Mouse (Mus musculus): ENCODE data around the gene Trim14. TPM values are rescaled to one million over a fixed set of nuclear protein-coding genes. Genes with fewer than 3 reads are reported as not detected.

Gene Trim14
- total RNA-seq, 2 experiments from 2014 or later, result 0.72 to 1.1 TPM

DNA sequence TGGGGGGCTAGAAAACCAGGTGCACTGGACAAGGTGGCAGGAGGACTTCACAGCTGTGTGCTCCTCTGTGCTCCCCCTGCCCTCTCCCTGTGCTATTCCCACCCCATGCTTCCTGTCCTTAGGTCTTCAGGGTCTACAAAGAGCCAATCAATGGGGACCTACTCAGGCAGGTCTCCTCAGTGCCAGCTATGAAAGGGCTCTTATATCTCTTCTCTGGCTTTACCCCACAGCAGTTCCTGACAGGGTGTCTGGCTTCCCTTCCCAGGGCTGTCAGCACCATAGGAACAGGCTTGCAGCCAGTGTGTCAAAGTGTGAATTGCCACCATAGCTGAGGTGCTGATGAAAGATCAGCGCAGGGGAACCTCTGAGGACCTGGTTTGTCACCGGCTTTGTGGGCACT lies 15.4 kb downstream of the Trim14 start:
- no peak for TF ChIP-seq CTCF (IDR thresholded peaks at IDR 0.05)
- intact Hi-C loops (cut with DNase I), result no loop called here
- Histone ChIP-seq H3K27ac (no peak overlapping the region), H3K4me3 (no peak overlapping the region)
- no peak for DNase-seq (ENCODE audit: extremely low spot score in 1 of 2, low spot score in 2 of 2)

DNA sequence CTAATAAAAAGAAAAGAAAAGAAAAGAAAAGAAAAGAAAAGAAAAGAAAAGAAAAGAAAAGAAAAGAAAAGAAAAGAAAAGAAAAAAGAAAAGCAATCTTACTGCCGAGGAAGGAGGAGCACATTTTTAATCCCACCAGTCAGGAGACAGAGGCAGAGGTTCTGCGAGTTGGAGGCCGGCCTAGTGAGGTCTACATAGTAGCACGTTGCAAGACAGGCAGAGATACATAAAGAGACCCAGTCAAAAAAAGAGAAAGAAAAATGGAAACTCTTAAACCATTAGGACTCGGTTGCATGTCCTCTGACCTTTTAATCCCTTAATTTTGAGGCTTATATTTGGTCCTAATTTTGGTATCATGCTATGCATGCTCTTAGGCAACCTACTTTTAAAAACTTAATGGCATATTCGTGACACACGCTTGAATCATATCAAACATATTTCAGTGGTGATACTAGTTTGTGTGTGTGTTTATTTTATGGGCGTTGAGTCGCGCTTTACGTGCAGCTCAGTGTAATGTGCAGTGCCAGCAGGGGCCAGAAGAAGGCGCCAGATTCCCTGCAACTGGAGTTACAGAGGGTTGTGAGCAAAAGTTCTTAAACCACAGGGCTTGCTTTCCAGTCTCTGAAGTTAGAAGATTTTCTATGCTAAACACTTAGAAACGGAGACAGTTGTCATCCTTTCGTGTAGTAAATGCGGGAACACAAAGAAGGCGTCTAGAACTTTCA lies 28.0 kb downstream of the Trim14 start:
- peak; percentile 87 for TF ChIP-seq CTCF (IDR thresholded peaks at IDR 0.05)
- no peak overlapping the region for H3K27ac ChIP-seq
- H3K4me3 ChIP-seq, result peak overlapping the region; percentile 2
- intact Hi-C loops (cut with DNase I), result loop anchor here (2.0 to 5.0 kb wide), 2 partner anchors 93 to 529 kb away; no protein-coding TSS in a partner anchor
- peak; percentile 64 to 68 for DNase-seq (ENCODE audit: extremely low spot score in 1 of 2, low spot score in 2 of 2)

DNA sequence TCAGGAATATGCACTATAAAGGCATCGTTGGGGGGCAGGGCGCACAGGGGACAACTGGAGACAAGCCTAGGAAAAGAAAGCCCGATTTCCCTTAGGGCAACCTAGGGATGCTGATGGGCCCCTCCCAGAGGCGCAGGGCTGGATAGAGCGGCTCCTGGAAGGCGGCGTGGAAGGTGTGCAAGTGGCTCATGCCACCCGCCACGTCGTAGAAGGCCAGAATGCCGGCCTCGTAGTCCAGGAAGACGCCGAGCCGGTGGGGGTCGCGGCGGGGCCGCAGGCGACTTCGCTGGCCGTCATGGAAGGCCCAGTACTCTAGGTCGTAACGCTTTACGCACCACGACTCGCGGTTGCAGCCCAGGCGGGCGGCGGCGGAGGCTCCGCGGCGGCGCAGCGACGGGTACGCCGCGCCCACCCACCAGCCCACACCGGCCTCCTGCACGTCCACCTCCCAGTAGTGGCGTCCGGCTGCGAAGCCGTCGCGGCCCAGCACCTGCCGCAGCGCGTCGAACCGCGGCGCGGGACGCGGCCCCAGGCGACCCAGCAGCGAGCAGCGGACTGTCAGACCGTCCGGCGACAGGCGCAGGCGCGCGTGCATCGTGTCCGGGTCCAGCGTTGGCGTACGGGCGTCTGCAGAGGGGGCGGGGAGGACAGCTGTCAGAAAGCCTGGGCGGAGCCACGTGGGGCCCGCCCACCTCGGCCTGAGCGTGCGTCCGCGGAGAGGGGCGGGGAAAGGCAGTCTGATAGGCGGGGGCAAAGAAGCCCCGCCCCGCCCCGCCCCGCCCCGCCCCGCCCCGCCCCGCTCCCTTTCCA lies 28.9 kb downstream of the Trim14 start:
- Histone ChIP-seq H3K27ac (peak overlapping the region; percentile 89), H3K4me3 (peak overlapping the region; percentile 70)
- intact Hi-C loops (cut with DNase I), result loop anchor here (5.0 kb wide), 1 partner anchor 530 kb away; no protein-coding TSS in a partner anchor
- DNase-seq (ENCODE audit: extremely low spot score in 1 of 2, low spot score in 2 of 2), result peak; percentile 90 to 95
- no peak for TF ChIP-seq CTCF (IDR thresholded peaks at IDR 0.05)

DNA sequence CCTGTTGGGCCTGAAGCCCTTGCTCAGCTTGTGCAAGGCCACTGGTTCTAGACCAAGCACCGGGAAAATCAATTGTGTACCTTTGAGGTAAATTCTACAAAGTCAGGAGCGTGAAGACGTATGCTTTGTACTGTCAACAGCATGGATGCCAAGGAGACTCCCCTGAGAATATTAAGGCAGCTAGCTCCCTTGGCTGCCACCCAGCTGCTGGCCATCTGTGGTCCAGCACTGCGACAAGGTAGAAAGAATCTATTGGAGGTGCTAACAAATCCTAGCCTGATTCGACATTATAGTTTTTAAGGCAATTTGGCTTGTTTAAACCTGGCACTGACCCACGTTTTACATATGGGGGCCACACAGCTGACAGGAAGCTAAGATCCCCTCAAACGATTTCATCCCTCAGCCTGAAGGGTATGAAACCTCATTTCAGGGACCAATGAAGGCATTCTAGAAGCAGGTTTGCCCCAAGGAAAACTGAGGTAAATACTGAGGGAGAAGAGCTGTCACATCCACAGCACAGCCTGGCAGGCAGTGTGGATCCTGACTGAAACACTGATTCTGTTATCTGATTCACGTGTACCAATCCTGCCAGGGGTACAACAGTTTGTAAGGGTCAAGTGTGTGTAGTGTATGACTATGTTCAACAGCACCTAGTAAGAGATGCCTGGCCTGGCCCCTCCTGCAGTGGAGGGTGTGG lies 30.4 kb downstream of the Trim14 start:
- no peak for DNase-seq (ENCODE audit: extremely low spot score in 1 of 2, low spot score in 2 of 2)
- TF ChIP-seq CTCF (IDR thresholded peaks at IDR 0.05), result no peak
- no peak overlapping the region for H3K27ac ChIP-seq
- intact Hi-C loops (cut with DNase I), result loop anchor here (5.0 kb wide), 1 partner anchor 532 kb away; no protein-coding TSS in a partner anchor
- no peak overlapping the region for H3K4me3 ChIP-seq

DNA sequence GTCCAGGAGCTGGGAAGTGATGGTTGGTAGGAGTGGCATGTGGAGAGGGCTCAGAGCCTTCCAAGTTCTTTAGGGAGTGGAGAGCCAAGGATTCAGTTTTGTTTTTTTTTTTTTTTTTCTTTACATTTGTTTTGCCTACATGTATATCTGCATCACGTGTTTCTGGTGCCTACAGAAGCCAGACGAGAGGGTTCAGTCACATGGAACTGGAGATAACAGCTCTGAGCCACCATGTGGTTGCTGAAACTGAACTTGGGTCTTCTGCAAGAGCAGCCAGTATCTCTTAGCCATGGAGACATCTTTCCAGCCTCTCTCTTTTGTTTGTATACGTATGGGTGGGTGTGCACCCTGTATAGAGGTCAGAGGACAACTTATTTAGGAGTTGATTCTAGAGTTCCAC lies 32.1 kb downstream of the Trim14 start:
- no peak for TF ChIP-seq CTCF (IDR thresholded peaks at IDR 0.05)
- DNase-seq (ENCODE audit: extremely low spot score in 1 of 2, low spot score in 2 of 2), result no peak
- H3K4me3 ChIP-seq, result no peak overlapping the region
- intact Hi-C loops (cut with DNase I), result no loop called here
- H3K27ac ChIP-seq, result no peak overlapping the region

DNA sequence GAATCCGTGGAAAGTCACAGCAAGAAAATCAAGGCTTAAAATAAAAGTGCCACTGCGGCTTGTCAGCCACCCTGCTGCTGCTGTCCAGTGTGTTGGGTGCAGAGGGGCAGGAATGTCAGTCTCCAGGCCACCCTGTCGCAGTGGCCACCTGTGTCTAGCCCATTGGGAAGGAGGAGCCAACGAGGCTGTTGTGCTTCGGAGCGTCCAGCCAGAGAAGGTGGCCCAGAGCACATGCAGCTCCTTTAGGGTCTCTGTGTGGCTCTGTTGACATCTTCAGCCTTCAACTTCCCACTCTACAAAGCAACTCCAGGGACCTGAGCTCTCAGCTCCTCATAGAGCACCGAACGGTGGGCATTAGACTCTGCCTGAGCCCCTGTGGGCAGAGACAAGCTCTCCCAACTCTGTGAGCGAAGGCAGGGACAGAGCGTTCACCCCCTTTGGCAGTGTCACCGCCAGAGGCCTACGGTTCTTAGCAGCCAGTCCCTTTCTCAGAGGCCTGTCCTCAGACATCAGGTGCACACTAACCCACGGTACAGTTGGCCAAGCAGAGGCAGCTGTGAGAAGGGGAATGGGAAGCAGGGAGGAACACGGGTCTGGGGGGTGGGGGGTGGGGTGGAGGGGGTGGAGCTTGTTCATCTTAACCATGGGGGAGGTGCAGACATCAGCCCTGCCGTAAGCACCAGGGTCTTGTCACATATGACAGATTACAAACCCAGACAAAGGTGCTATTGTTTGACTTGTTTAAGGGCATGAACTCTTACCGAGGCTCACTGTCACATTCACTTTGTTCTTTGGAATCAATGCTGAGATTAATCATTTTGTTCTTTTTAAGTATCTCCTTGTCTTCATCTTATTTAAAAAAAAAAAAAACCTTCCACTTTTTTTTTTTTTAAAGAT lies 33.1 kb downstream of the Trim14 start:
- no peak for DNase-seq (ENCODE audit: extremely low spot score in 1 of 2, low spot score in 2 of 2)
- Histone ChIP-seq H3K4me3 (no peak overlapping the region), H3K27ac (no peak overlapping the region)
- no peak for TF ChIP-seq CTCF (IDR thresholded peaks at IDR 0.05)
- intact Hi-C loops (cut with DNase I), result no loop called here

DNA sequence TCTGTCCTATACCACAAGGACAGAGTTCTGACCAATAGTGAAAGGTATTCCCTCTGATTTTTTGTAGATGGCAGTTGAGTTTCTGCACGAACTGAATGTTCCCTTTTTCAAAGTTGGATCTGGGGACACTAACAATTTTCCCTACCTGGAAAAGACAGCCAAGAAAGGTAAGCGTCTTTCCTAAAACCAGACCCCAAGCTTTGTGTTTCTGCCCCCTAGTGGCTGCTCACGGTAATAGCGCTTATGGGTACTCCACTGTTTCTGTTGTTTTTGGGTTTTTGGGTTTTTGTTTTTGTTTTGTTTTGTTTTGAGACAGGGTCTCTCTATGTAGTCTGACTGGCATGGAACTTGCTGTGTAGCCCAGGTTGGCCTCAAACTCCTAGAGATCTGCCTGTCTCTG lies 37.0 kb downstream of the Trim14 start:
- intact Hi-C loops (cut with DNase I), result loop anchor here (2.0 to 5.0 kb wide), 2 partner anchors 158 to 553 kb away; no protein-coding TSS in a partner anchor
- Histone ChIP-seq H3K27ac (no peak overlapping the region), H3K4me3 (no peak overlapping the region)
- peak; percentile 90 for TF ChIP-seq CTCF (IDR thresholded peaks at IDR 0.05)
- peak in 1 of 2 experiments; percentile 54 for DNase-seq (ENCODE audit: extremely low spot score in 1 of 2, low spot score in 2 of 2)

DNA sequence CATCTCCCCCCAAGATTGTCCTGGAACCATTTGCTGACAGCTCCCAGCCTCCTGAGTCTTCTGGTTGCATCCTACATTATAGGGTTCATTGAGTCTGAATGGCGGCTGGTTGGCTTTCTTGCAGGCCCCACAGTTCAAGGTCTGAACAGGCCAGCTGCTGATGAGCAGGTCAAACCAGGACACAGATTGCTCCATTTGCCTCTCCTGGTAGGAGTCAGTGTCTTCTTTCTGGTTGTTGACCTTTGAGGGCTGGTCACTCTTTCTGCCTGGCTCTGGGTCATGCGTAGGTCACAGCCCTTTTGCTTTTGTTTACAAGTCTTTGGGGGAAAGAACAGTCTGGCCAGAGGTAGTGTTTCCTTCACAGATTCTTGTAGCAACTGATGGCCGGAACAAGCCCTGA lies 37.4 kb downstream of the Trim14 start:
- Histone ChIP-seq H3K4me3 (no peak overlapping the region), H3K27ac (no peak overlapping the region)
- intact Hi-C loops (cut with DNase I), result loop anchor here (2.0 to 5.0 kb wide), 2 partner anchors 158 to 554 kb away; no protein-coding TSS in a partner anchor
- DNase-seq (ENCODE audit: extremely low spot score in 1 of 2, low spot score in 2 of 2), result no peak
- no peak for TF ChIP-seq CTCF (IDR thresholded peaks at IDR 0.05)

DNA sequence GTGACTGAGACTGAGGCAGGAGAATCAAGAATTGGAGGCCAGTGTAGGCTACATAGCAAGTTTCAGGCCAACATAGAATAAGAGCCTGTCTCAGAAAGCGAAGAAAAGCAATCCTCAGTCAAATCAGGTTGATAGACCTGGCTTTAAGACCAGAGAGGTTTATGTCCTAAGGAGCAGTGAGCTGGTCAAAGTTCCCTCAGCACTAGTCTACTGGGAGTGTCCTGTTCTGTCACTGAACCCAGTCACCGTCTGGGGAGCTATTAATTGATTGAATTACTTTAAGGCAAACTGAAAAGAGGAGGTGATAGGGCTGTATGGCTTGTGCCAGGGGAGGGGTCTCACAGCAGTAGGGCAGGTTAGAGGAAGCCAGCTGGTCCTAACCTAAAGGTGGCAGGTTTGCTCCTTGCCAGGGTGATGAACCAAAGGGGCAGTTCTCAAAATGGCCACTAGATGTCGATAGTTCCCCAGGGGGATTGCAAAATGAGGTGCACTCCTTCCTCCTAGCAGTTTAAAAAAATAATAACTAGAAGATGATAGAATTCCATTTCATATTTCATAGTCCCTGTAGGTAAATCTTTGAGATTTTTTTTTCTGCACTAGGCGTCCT lies 38.6 kb downstream of the Trim14 start:
- H3K27ac ChIP-seq, result no peak overlapping the region
- intact Hi-C loops (cut with DNase I), result loop anchor here (5.0 kb wide), 1 partner anchor 555 kb away; no protein-coding TSS in a partner anchor
- peak; percentile 64 to 81 for DNase-seq (ENCODE audit: extremely low spot score in 1 of 2, low spot score in 2 of 2)
- TF ChIP-seq CTCF (IDR thresholded peaks at IDR 0.05), result peak; percentile 100
- H3K4me3 ChIP-seq, result no peak overlapping the region

DNA sequence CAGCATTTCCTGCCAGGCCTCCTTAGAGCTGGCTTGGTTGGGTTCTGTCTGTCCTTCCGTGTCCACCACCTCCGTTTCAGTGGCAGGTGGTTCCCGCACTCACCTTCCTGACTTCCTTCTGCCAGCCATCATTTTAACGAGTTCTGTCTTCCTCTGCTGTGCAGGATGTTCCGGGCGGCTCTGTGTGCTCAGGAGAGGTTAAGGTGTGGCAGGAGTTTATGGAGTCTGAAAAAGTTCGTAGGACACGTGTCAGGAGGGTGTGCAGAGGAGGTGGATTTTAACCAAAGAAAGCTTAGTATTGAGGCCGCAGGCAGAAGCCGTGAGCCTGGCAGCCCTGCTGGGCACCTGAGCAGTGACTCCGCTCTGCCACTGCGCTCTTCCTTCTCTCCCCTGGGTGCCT lies 40.4 kb downstream of the Trim14 start:
- no peak for DNase-seq (ENCODE audit: extremely low spot score in 1 of 2, low spot score in 2 of 2)
- H3K4me3 ChIP-seq, result no peak overlapping the region
- TF ChIP-seq CTCF (IDR thresholded peaks at IDR 0.05), result no peak
- intact Hi-C loops (cut with DNase I), result loop anchor here (5.0 kb wide), 1 partner anchor 557 kb away; no protein-coding TSS in a partner anchor
- H3K27ac ChIP-seq, result no peak overlapping the region

Data from left cerebral cortex, adult 2 months (tissue).